Mouse (Mus musculus): ENCODE measurements around the gene Cpm.

DNA sequence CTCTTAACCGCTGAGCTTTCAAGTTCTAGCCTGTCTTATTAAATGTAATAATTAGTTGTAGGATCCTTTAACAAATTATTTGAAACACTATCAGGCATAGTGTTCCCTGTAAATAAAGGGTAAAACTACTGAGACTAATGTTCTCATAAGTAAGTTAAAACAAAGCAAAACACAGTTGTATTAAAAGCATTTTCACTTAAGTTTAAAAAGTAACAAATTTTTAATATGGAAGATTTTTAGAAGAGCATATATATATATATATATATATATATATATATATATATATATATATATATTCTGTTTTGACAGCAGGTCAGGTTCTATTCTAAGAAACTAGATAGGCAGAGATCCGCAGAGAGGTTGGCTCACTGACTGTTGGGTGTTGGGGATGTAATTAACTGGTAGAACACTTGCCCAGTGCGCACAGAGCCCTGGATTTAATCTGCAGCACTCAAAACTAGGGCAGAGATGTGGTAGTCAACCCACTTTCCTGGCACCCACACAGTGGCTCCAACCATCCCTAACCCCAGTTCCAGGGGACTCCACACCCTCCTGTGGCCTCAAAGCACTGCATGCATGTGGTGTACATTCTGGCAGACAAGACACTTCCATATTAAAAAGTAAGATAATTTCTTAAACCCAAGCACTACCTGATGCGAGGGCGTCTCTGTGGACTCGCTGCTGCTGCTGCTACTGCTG, 65.1 kb downstream of the Cpm start:
- TF ChIP-seq ZC3H11A (IDR thresholded peaks at IDR 0.05; ENCODE audit: borderline replicate concordance, low read depth, low read length) (no peak), CHD2 (IDR thresholded peaks at IDR 0.05; ENCODE audit: low read depth, low read length) (no peak), ZNF384 (IDR thresholded peaks at IDR 0.05; ENCODE audit: low read depth, low read length) (no peak)
